Mouse (Mus musculus): Measurements from ENCODE around the gene Ccdc73. TPM values are rescaled to one million over a fixed set of nuclear protein-coding genes. Genes with fewer than 3 reads are reported as not detected.

Gene Ccdc73
- total and polyA plus RNA-seq, 3 experiments, result 0.08 to 0.43 TPM; not detected in 1

DNA sequence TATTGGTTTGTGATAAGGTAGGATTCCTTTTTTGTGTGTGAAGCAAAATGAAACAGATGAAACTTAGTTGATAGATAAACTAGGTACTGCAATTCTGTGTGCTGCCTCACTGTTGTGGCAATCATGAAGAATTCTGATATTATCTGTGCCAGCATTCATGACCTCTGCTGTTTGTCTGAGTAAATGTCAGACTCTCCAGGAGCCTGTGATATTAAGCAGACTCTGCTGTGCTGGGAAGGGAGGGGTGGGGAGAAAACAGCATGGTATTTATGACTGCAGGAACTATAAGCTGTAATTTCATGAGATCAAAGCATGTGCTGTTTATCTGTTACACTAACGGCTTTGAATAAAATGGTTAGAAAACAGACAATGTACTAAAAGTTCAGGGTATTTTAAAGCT, 96.9 kb downstream of the Ccdc73 start:
- Histone ChIP-seq H3K9ac (ENCODE audit: control insufficient read depth, low read depth, low read length, poor library complexity, severe bottlenecking) (no peak overlapping the region), H3K27ac (ENCODE audit: control insufficient read depth, low read depth, low read length) (no peak overlapping the region), H3K79me2 (ENCODE audit: control insufficient read depth, insufficient read depth, low read length, poor library complexity) (no peaks in the 10 kb centered on the region), H3K27me3 (ENCODE audit: control insufficient read depth in 1 of 2, insufficient read depth in 2 of 2, low read length in 2 of 2) (peaks cover 9 to 21% of the 10 kb centered on the region in 2 experiments), H3K4me1 (ENCODE audit: control insufficient read depth in 1 of 2, insufficient read depth in 2 of 2, low read length in 2 of 2) (no peaks in the 10 kb centered on the region), H3K36me3 (ENCODE audit: control insufficient read depth in 1 of 2, insufficient read depth in 2 of 2, low read length in 2 of 2) (no peaks in the 10 kb centered on the region), H3K9me3 (replicated peaks; ENCODE audit: insufficient read depth, low read length) (no peaks in the 10 kb centered on the region), H3K4me3 (ENCODE audit: control insufficient read depth in 1 of 2, insufficient read depth in 1 of 2, low read depth in 2 of 2, low read length in 2 of 2) (no peak overlapping the region)
- no peak for DNase-seq (ENCODE audit: low read depth, low spot score)
- TF ChIP-seq TBP (IDR thresholded peaks at IDR 0.05; ENCODE audit: low read depth, low read length) (no peak), POLR2AphosphoS5 (IDR thresholded peaks at IDR 0.05; ENCODE audit: borderline replicate concordance, low read depth, low read length) (no peak), JUND (IDR thresholded peaks at IDR 0.05; ENCODE audit: low read depth, low read length) (no peak), SMC3 (IDR thresholded peaks at IDR 0.05; ENCODE audit: low read depth, low read length) (no peak)

DNA sequence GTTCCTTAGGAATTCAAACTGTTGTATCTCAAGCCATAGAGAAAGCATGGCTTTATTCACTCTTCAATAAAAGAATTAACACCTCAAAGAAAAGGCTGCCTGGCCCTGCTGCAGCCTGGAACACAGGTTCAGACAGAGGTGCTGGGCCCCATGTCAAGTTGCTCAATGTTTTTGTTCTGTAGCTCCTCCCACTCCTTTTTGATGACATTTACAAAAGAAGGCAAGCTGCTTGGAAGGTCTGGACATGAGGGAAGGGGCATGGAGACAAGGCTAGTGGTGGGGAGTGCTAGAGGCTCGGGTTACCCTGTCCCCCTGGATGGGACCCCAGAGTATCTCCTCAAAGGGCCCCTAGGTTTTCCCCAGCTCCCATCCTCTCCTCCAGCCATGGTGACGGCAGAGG, 114.1 kb downstream of the Ccdc73 start:
- H3K9me3 ChIP-seq (replicated peaks; ENCODE audit: insufficient read depth, low read length), result no peaks in the 10 kb centered on the region
- no peak for TF ChIP-seq BHLHE40 (IDR thresholded peaks at IDR 0.05; ENCODE audit: borderline replicate concordance, low read depth, low read length)
- no peak for TF ChIP-seq RCOR1 (IDR thresholded peaks at IDR 0.05; ENCODE audit: low read depth, low read length)
- TF ChIP-seq ZKSCAN1 (IDR thresholded peaks at IDR 0.05; ENCODE audit: low read depth, low read length), result no peak
- TF ChIP-seq CHD1 (IDR thresholded peaks at IDR 0.05; ENCODE audit: low read depth, low read length), result no peak
- no peak for TF ChIP-seq KAT2A (conservative IDR thresholded peaks at IDR 0.05; ENCODE audit: low read depth, low read length)
- no peak for TF ChIP-seq POLR2AphosphoS2 (IDR thresholded peaks at IDR 0.05; ENCODE audit: low read length)
- no peak for TF ChIP-seq MXI1 (IDR thresholded peaks at IDR 0.05; ENCODE audit: low read depth, low read length)
- no peak for TF ChIP-seq E2F4 (IDR thresholded peaks at IDR 0.05; ENCODE audit: borderline replicate concordance, low read depth, low read length)
- no peak for TF ChIP-seq SIN3A (IDR thresholded peaks at IDR 0.05; ENCODE audit: low read length)
- no peak for TF ChIP-seq GABPA (IDR thresholded peaks at IDR 0.05; ENCODE audit: low read depth, low read length)
- no peak for TF ChIP-seq CHD2 (IDR thresholded peaks at IDR 0.05; ENCODE audit: low read length)
- no peak for TF ChIP-seq TBP (IDR thresholded peaks at IDR 0.05; ENCODE audit: low read depth, low read length)
- TF ChIP-seq MAX (IDR thresholded peaks at IDR 0.05; ENCODE audit: low read length), result no peak
- no peak for TF ChIP-seq MAFK (IDR thresholded peaks at IDR 0.05; ENCODE audit: borderline replicate concordance, low read depth, low read length)
- TF ChIP-seq ETS1 (IDR thresholded peaks at IDR 0.05; ENCODE audit: low read depth, low read length), result no peak
- TF ChIP-seq ZMIZ1 (IDR thresholded peaks at IDR 0.05; ENCODE audit: low read depth, low read length), result no peak
- TF ChIP-seq ZC3H11A (IDR thresholded peaks at IDR 0.05; ENCODE audit: low read depth, low read length), result no peak
- no peak for TF ChIP-seq TCF12 (IDR thresholded peaks at IDR 0.05; ENCODE audit: low read depth, low read length)
- TF ChIP-seq GATA1 (IDR thresholded peaks at IDR 0.05; ENCODE audit: low read depth, low read length), result no peak
- TF ChIP-seq ELF1 (IDR thresholded peaks at IDR 0.05; ENCODE audit: low read depth, low read length), result no peak
- H3K27ac ChIP-seq (ENCODE audit: control insufficient read depth, low read depth, low read length), result no peak overlapping the region
- no peak overlapping the region for H3K9ac ChIP-seq (ENCODE audit: control insufficient read depth, low read depth, low read length, poor library complexity, severe bottlenecking)
- DNase-seq (ENCODE audit: low read depth, low spot score), result no peak
- no peak overlapping the region for H3K4me3 ChIP-seq (ENCODE audit: control insufficient read depth in 1 of 2, insufficient read depth in 1 of 2, low read depth in 2 of 2, low read length in 2 of 2)
- H3K36me3 ChIP-seq (ENCODE audit: control insufficient read depth in 1 of 2, insufficient read depth in 2 of 2, low read length in 2 of 2), result no peaks in the 10 kb centered on the region
- no peaks in the 10 kb centered on the region for H3K4me1 ChIP-seq (ENCODE audit: control insufficient read depth in 1 of 2, insufficient read depth in 2 of 2, low read length in 2 of 2)
- no peaks in the 10 kb centered on the region for H3K79me2 ChIP-seq (ENCODE audit: control insufficient read depth, insufficient read depth, low read length, poor library complexity)
- H3K27me3 ChIP-seq (ENCODE audit: control insufficient read depth in 1 of 2, insufficient read depth in 2 of 2, low read length in 2 of 2), result peaks cover 7 to 22% of the 10 kb centered on the region in 2 experiments

Measured in MEL (cell line).